Mouse (Mus musculus) midbrain, postnatal 0 days (tissue): ENCODE measurements around the gene Ano6. TPM values are rescaled to one million over a fixed set of nuclear protein-coding genes. Genes with fewer than 3 reads are reported as not detected.

ENCODE experiments used
- ATAC-seq: fragments of 200-750 bp; cut with Nextera tagmentation; 2 replicates; pipeline ENCODE4 v1.8.0; 2017; ENCODE audit warnings: moderate number of reproducible peaks, mild to moderate bottlenecking, moderate TSS enrichment, moderate library complexity; ENCODE audit not compliant: low FRiP score
- DNase-seq: peaks from one replicate; pipeline ENCODE4 v3.0.0-alpha.2; 2015; ENCODE audit warnings: low spot score
- H3K27ac ChIP-seq: fragments of 300-500 bp; sonication (generic); 2 replicates; pipeline ENCODE4 v1.5.1; 2014; ENCODE audit warnings: low read depth, mild to moderate bottlenecking, low read length, mixed read lengths
- H3K27me3 ChIP-seq: fragments of 300-500 bp; sonication (generic); 2 replicates; pipeline ENCODE4 v1.6.1; 2014; ENCODE audit warnings: low read length, control low read depth, mixed read lengths; ENCODE audit not compliant: insufficient read depth
- H3K36me3 ChIP-seq: fragments of 300-500 bp; sonication (generic); 2 replicates; pipeline ENCODE4 v1.6.1; 2014; ENCODE audit warnings: low read length, control low read depth, mixed read lengths; ENCODE audit not compliant: insufficient read depth
- H3K4me1 ChIP-seq: fragments of 300-500 bp; sonication (generic); 2 replicates; pipeline ENCODE4 v1.6.1; 2014; ENCODE audit warnings: mild to moderate bottlenecking, control low read depth, antibody characterized with exemption, low read length, mixed read lengths; ENCODE audit not compliant: insufficient read depth
- H3K4me2 ChIP-seq: fragments of 300-500 bp; sonication (generic); 2 replicates; pipeline ENCODE4 v1.6.1; 2014; ENCODE audit warnings: low read depth, mild to moderate bottlenecking, low read length, mixed read lengths; ENCODE audit not compliant: poor library complexity, severe bottlenecking
- H3K4me3 ChIP-seq: fragments of 300-500 bp; sonication (generic); 2 replicates; pipeline ENCODE4 v1.5.1; 2014; ENCODE audit warnings: low read depth, mild to moderate bottlenecking, low read length, moderate library complexity
- H3K9ac ChIP-seq: fragments of 300-500 bp; sonication (generic); replicated peaks from 2 replicates; pipeline ENCODE4 v1.6.1; 2014; ENCODE audit warnings: mild to moderate bottlenecking, low read length, moderate library complexity, mixed read lengths; ENCODE audit not compliant: poor library complexity, severe bottlenecking
- H3K9me3 ChIP-seq: fragments of 300-500 bp; sonication (generic); 2 replicates; pipeline ENCODE4 v1.6.1; 2016; ENCODE audit warnings: low read length, control low read depth
- CTCF ChIP-seq: IDR thresholded peaks from 2 replicates; pipeline ENCODE4 v1.5.1; 2016; ENCODE audit warnings: antibody characterized with exemption, mild to moderate bottlenecking
- WGBS: fragments of 180-500 bp; shearing (Covaris S2); extraction: QIAGEN DNeasy Blood & Tissue Kit; methylation state at CpG from one replicate; pipeline ENCODE4 v1.1.7; 2014; 5-methylcytosine and 5-hydroxymethylcytosine counted together
- polyA plus RNA-seq: library from polyadenylated mRNA; unstranded; fragments of >200 nt; fragmentation: Nextera tagmentation; extraction: Ambion mirVana; gene quantifications from 2 replicates; pipeline ENCODE4 v1.2.1, GENCODE M21; 2015
- total RNA-seq: library from RNA; depleted of rRNA; stranded (reverse); fragments of >200 nt; gene quantifications from 2 replicates; pipeline ENCODE4 v1.2.3, GENCODE M21; 2014

The Ano6 gene
- total and polyA plus RNA-seq, 2 experiments from 2014 or later, result 19.9 to 35.0 TPM

GRCm38 (mm10) chr15:95875898-95876297, 85.3 kb downstream of the Ano6 start:
- no peak for ATAC-seq

DNA sequence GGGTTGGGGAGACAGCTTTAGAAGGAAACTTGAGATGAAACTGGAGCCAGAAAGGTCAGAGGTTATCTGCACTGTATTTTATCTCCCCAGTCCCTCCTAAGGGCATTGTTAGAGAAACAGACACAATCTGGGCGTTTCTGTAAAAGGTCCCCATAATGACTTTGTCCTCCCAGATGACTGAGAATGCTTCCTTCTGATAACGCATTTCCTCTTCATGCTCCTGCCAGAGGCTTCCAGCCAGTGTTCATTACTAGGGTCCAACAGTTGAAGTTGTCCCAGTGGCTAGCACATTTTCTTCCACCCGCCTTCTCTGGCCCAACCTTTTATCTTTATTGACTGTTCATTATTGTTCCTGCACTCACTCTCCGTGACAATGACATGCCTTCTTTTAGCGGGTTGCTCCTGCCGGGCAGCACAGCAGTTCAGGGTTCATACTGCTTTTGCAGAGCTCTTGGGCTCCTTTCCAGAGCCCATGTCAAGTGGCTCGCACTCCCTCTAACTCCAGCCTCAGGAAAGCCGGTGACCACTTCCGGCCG, 90.0 kb downstream of the Ano6 start:
- Histone ChIP-seq H3K4me1 (no peaks in the 10 kb centered on the region), H3K27me3 (no peaks in the 10 kb centered on the region), H3K36me3 (no peaks in the 10 kb centered on the region), H3K9me3 (no peaks in the 10 kb centered on the region), H3K4me3 (no peak overlapping the region), H3K4me2 (no peak overlapping the region), H3K27ac (no peak overlapping the region), H3K9ac (no peak overlapping the region)
- no peak for TF ChIP-seq CTCF
- ATAC-seq, result no peak
- no peak for DNase-seq
- 49% methylated on average over 10 of the region's 10 CpGs for WGBS

More at GRCm38 (mm10) chr15:95875898-95876297, 85.3 kb downstream of the Ano6 start:
- Histone ChIP-seq H3K27me3 (no peaks in the 10 kb centered on the region), H3K27ac (no peak overlapping the region), H3K9me3 (no peaks in the 10 kb centered on the region), H3K36me3 (no peaks in the 10 kb centered on the region), H3K4me1 (no peaks in the 10 kb centered on the region), H3K4me2 (no peak overlapping the region), H3K9ac (no peak overlapping the region), H3K4me3 (no peak overlapping the region)
- TF ChIP-seq CTCF, result no peak
- whole genome bisulfite sequencing, result 91% methylated on average over 10 of the region's 10 CpGs
- no peak for DNase-seq

- no peak for ATAC-seq
- no peaks in the 10 kb centered on the region for H3K9me3 ChIP-seq
- no peak overlapping the region for H3K9ac ChIP-seq
Observed at GRCm38 (mm10) chr15:95882436-95882835, 91.8 kb downstream of the Ano6 start.

DNA sequence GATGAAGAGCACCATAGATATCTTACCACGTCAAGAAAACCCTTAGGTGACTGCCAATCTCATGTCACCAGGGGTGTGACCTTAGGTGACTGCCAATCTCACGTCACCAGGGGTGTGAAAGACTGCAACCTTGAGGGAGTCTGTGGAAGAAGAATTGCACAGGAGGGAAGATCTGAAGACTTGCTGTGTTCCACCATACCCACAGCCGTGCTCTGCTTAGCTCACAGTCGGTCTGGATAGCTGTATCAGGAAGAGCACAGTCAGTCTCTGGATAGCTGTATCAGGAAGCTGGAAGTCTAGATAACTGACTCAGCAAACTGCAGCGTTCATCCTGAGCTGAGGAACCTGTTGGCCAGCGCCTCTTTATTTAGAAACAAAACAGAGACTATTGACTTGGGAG, 92.9 kb downstream of the Ano6 start:
- Histone ChIP-seq H3K9ac (no peak overlapping the region), H3K27me3 (no peaks in the 10 kb centered on the region), H3K4me2 (no peak overlapping the region), H3K27ac (no peak overlapping the region), H3K36me3 (no peaks in the 10 kb centered on the region), H3K9me3 (no peaks in the 10 kb centered on the region), H3K4me1 (peaks cover 9% of the 10 kb centered on the region; the same call in 1 of the 2 replicates), H3K4me3 (no peak overlapping the region)
- no peak for TF ChIP-seq CTCF
- DNase-seq (no peak), ATAC-seq (no peak)
- WGBS, result 81% methylated on average over 6 of the region's 6 CpGs

More at GRCm38 (mm10) chr15:95882436-95882835, 91.8 kb downstream of the Ano6 start:
- TF ChIP-seq CTCF, result no peak
- H3K4me1 ChIP-seq, result peaks cover 4% of the 10 kb centered on the region; the same call in 1 of the 2 replicates
- no peak overlapping the region for H3K4me2 ChIP-seq
- H3K36me3 ChIP-seq, result no peaks in the 10 kb centered on the region
- 94% methylated on average over 4 of the region's 4 CpGs for WGBS
- H3K27ac ChIP-seq, result no peak overlapping the region
- H3K27me3 ChIP-seq, result no peaks in the 10 kb centered on the region
- H3K4me3 ChIP-seq, result no peak overlapping the region
- no peak for DNase-seq

GRCm38 (mm10) chr15:95884658-95885620, 94.3 kb downstream of the Ano6 start:
- WGBS, result 82% methylated on average over 10 of the region's 10 CpGs
- no peak overlapping the region for H3K4me2 ChIP-seq
- H3K27ac ChIP-seq, result no peak overlapping the region
- DNase-seq (no peak), ATAC-seq (no peak)
- no peak overlapping the region for H3K9ac ChIP-seq
- H3K4me3 ChIP-seq, result no peak overlapping the region
- no peak for TF ChIP-seq CTCF
- no peaks in the 10 kb centered on the region for H3K27me3 ChIP-seq
- no peaks in the 10 kb centered on the region for H3K36me3 ChIP-seq
- H3K9me3 ChIP-seq, result no peaks in the 10 kb centered on the region
- peaks cover 9% of the 10 kb centered on the region; the same call in 1 of the 2 replicates for H3K4me1 ChIP-seq
